Mouse (Mus musculus): ENCODE data around the gene Ndufs2.
A peak's percentile ranks its signal among the peaks of the same experiment; 100 is the strongest.

Ndufs2 gene

GRCm38 (mm10) chr1:171230215-171230614 lies 21.0 kb downstream of the Ndufs2 start:
- no peak for DNase-seq (ENCODE audit: low spot score)

GRCm38 (mm10) chr1:171229750-171230149 lies 21.4 kb downstream of the Ndufs2 start:
- no peak for DNase-seq (ENCODE audit: low spot score)

GRCm38 (mm10) chr1:171227879-171228278 lies 23.3 kb downstream of the Ndufs2 start:
- no peak for DNase-seq (ENCODE audit: low spot score)

DNA sequence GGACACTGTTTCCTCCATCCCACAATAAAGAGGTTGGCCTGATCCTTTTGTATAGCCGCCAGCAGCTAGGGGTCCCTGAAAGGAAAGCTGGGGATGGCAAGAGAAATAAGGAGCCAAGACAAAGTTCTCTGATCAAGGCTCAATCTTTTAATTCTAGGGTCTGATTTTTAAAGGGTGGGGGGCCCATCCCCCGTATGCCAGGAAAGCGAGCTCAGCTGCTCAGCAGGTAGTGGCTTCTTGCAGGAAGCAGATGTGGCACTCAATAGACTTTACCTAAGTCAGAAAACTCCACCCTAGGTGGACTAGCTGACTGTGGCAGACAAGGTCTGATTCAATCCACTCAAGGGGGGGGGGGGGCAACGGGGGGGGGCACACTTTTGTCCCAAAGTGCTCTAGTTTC lies 24.4 kb downstream of the Ndufs2 start:
- DNase-seq (ENCODE audit: low spot score): no peak

GRCm38 (mm10) chr1:171224857-171225256 lies 26.3 kb downstream of the Ndufs2 start, which contains the start of gene Apoa2:
Apoa2 (plus strand) TSS chr1:171225054.
- no peak for DNase-seq (ENCODE audit: low spot score)

GRCm38 (mm10) chr1:171223796-171224195 lies 27.4 kb downstream of the Ndufs2 start:
- no peak for DNase-seq (ENCODE audit: low spot score)

GRCm38 (mm10) chr1:171223168-171223567 lies 28.0 kb downstream of the Ndufs2 start:
- no peak for DNase-seq (ENCODE audit: low spot score)

DNA sequence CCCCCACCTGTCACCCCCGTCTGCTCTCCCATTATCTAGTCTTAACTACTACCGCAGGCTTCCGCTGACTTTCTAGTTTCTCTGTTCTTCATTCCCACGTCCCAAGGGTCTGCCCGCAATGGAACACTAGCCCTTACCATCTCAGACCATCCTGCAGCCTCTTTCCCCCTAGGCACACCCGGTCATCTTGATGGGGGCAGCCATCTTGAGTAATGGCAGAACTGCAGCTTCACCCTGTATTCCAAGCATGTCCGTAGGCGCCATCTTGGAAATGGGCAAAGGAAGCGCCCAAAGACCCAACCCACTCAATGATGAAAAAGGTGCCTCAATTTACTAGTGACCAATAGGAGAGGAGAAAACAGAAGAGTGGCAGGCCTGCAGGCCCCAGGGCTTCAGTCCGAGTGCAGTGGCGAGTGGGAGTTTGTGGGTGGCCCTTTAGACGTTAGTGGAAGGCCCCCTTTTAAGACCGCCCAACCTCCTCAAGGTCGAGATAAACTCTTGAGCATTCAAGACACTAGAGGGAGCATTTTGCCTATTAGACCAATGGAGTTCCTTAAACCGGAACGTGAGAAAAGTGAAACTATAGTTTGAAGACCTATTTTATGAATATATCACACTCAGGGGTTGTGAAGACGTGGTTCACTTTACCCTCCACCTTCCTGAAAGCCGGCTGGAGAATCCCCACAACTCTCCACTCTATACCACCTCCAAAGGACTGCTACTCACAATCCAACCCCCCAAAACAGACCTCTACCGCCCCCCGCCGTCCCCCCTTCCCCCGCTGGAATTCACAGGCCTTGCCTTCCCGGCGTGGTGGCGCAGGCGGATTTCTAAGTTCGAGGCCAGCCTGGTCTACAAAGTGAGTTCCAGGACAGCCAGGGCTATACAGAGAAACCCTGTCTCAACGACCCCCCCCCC lies 28.7 kb downstream of the Ndufs2 start, which contains the start of gene Tomm40l:
TSS of gene Tomm40l (minus strand) at position 277 of the 918 bp plus-strand sequence.
- DNase-seq (ENCODE audit: low spot score): peak; percentile 97

- DNase-seq (ENCODE audit: low spot score): peak; percentile 29
Observed at GRCm38 (mm10) chr1:171221281-171222193, 29.7 kb downstream of the Ndufs2 start.

DNA sequence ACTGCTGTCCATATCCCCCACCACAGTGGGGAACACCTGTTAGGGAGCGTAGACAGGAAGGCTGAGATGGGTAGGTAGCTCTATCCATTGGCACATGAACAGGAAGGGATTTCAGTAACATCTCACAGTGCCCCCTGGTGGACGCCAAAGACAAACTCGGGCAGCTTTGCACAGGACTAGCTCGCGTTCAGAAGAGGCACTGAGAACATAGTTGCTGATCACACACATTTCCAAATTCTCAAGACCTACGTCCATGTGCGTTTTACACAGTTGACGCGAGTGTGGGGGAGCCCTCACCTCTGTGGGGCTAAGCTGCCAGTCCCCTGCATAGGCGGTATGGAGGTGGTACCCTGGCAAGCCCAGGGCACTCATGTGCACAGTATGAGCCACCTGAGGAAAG lies 30.3 kb downstream of the Ndufs2 start:
- DNase-seq (ENCODE audit: low spot score): peak; percentile 94

DNA sequence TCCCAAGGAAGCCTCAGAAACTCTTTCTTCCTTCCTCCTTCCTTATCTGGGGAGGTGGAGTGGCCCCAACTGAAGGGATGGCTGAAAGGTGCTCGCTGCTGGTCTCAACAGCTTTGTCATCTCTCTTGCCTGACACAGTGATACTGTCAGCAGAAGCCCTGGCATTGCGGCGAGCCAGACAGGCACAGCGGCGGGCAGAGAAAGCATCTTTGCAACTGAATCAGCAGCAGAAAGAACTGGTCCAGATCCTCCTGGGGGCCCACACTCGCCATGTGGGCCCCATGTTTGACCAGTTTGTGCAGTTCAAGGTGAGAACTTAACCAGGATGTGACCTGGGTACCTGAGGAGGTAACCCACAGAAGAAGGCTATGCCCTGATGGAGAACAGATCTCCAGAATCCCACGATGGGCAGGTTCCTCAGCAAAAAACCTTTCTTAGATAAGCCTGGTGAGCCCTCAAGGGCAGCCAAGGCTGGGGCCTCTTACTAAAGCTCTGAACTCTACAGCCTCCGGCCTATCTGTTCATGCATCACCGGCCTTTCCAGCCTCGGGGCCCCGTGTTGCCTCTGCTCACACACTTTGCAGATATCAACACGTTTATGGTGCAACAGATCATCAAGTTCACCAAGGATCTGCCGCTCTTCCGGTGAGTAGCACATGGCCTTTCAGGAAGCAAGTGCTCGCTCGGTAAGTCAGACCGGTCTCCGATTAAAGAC lies 34.8 kb downstream of the Ndufs2 start:
- no peak for DNase-seq (ENCODE audit: low spot score)

DNA sequence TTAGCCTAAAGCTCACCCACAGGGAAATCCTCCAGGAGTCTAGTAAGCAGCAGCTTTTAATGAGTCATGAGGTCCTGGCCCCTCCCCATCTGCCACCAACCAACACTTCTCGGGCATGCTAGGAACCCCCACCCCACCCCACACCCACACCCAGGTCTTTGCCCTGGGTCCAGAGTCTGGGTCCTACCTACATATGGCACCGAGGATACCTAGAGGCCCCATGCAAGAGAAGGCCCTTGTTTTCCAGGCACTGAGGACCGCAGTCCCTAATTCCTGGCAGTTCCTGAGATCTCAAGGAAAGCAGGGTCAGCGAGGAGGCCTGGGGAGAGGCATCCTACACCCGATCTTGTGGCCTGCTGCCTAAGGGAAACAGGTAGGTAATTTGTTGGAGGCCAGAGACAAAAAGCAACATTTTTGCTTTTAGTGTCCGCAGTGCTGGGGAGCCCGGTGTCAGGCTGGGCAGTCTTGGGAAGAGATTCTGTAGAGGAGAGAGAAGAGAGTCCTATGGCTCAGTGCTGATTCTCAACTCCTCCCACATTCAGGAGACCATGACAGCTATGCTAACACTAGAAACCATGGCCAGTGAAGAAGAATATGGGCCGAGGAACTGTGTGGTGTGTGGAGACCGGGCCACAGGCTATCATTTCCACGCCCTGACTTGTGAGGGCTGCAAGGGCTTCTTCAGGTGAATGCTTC lies 37.2 kb downstream of the Ndufs2 start, which contains the start of gene Nr1i3:
TSS of gene Nr1i3 (plus strand) at position 170 of the 696 bp plus-strand sequence.
- no peak for DNase-seq (ENCODE audit: low spot score)

GRCm38 (mm10) chr1:171212854-171213253 lies 38.3 kb downstream of the Ndufs2 start:
- no peak for DNase-seq (ENCODE audit: low spot score)

- no peak for DNase-seq (ENCODE audit: low spot score)
Observed at GRCm38 (mm10) chr1:171209409-171209808, 41.8 kb downstream of the Ndufs2 start.

- DNase-seq (ENCODE audit: low spot score): no peak
Observed at GRCm38 (mm10) chr1:171205704-171206493, 45.3 kb downstream of the Ndufs2 start.

- DNase-seq (ENCODE audit: low spot score): no peak
Observed at GRCm38 (mm10) chr1:171204249-171204644, 46.9 kb downstream of the Ndufs2 start.

DNA sequence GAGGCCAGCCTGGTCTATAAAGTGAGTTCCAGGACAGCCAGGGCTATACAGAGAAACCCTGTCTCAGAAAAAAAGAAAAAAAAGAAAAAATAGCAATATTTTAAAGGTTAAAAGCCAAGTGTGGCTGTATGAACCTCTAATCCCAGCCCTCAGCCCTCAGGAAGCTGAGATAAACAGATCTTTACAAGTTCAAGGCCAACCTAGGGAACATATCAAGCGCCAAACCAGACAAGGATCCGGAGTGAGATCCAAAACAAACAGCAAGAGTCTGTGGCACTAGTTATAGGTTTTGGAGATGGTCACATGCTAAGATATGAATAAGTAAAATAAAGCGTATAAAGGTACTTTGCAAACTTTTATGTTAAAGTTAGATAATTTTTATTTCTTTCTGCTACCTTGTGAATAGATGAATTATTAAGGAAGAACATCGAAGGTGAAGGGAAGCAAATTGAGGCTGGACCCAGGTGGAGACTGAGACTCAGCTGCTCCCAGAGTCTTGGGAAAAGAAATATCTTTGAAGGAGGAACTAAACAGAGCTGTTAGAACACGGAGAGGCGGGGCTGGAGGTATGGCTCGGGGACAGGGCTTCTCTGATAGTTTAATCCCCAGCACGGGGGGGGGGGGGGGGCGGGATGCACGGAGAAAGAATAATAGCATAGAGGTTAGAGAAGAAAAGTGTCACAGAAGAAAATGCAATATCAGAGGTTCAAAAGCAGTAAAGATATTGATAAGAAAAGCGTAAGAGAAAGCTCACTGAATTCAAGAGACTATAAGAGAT lies 47.5 kb downstream of the Ndufs2 start:
- DNase-seq (ENCODE audit: low spot score): no peak

DNA sequence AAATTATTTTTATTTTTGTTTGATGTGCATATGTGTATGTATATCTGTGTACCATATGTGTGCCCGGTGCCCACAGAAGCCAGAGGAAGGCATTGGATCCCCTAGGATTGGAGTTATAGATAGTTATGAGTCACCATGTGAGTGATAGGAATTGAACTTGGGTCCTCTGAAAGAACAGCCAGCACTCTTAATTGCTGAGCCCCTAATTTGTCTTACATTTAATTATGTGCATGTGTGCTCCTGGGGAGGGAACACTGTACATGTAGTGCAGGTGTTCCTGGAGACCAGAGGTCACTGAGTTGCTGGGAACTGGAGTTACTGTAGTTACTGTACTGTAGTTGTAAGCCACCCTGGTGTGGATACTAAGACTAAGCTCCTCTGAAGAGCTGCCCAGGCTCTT lies 50.4 kb downstream of the Ndufs2 start:
- no peak for DNase-seq (ENCODE audit: low spot score)

DNA sequence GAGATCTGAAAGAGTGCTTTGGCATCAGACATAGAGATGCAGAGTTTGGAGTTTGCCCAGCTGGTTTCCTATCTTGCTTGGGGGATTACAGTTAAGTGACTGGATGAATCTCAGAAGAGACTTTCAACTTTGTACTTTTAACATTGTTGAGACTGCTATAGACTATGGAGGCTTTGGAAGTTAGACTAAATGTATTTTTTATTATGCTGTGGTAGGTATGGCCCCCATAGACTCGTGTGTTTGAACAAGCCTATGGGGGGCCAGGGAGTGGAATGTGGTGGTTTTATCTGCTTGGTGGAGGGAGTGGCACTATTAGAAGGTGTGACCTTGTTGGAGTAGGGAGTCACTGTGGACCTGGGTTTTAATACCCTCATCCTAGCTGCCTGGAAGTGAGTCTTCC lies 51.7 kb downstream of the Ndufs2 start:
- no peak for DNase-seq (ENCODE audit: low spot score)
